Mouse (Mus musculus): ENCODE measurements around the gene Tarm1.
A peak's percentile ranks its signal among the peaks of the same experiment; 100 is the strongest.

Tarm1 gene

DNA sequence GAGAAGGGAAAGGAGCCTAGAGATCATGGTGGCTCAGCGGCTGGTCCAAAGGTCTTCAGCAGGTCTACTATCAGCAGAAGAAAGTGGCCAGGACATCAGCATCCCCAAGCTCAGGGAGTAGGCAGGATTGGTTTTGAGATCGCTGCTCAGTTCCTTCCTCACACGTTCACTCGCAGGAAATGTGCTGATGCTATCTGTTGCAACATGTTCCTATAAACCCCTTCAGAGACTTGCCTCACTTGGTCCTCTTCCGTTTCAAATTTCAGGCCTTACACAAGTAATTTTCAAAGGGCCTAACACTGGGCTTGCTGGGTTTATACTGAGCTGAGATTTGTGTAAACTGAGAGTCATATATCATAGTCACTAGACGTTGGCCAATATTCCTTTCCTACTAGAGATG lies at the start of gene Tarm1:
Tarm1 (minus strand) TSS at position 186 of the 400 bp plus-strand sequence.
- no peak for DNase-seq

GRCm38 (mm10) chr7:3505913-3506312 lies 3.5 kb upstream of the Tarm1 start:
- no peak for DNase-seq

- DNase-seq = no peak
Measured at GRCm38 (mm10) chr7:3500406-3500805, 2.0 kb downstream of the Tarm1 start.

DNA sequence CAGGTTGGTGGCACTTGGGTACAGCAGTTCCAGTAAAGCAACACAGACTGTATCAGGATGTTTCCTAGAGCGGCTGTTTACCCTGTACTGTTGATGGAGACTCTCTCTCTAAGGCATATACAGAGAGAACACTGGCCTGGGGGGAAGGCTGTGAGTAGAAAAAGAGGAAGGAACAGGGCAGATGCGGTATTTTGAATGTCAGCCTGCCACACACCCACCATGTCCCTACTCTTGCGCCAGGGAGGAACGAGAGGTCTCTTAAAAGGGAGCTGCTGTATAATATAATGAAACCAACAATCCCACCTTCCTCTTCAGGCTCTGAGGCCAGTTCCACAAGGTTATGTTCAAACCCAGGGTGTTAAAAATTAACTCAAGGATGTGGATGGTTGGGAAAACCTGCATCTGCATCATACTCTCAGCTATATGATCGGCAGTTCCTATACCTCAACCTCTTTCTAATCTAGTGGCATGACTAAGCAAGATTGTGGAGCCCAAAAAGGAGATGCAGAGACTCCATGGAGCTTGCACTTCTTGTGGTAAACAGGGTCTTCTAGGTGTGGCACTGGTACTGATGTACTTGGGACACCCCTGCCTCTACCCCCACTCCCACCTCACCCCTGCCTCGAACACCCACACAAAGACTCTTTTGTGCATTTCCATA lies 20.3 kb downstream of the Tarm1 start:
- DNase-seq = no peak

DNA sequence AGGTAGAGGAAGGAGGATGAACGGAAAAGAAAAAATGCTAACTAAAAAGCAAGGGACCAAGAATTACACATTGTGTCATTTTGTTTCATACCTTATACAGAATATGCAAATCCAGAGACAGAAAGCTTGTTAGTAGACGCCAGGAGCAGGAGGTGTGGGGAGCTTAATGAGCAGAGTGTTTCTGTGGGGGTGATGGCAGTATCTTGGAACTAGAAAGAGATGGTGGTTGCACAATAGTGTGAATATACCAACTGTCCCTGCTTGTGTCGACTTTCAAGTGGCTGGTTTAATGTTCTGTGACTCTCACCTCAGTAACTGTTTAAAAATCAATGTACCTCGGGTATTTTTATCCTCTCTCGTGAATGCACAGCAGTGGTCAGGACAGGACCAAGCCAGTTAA lies 25.7 kb downstream of the Tarm1 start:
- DNase-seq = no peak

GRCm38 (mm10) chr7:3474291-3475080 lies 27.9 kb downstream of the Tarm1 start:
- DNase-seq = no peak

GRCm38 (mm10) chr7:3472774-3473173 lies 29.6 kb downstream of the Tarm1 start:
- DNase-seq = no peak

GRCm38 (mm10) chr7:3468614-3469013 lies 33.8 kb downstream of the Tarm1 start:
- DNase-seq = no peak

DNA sequence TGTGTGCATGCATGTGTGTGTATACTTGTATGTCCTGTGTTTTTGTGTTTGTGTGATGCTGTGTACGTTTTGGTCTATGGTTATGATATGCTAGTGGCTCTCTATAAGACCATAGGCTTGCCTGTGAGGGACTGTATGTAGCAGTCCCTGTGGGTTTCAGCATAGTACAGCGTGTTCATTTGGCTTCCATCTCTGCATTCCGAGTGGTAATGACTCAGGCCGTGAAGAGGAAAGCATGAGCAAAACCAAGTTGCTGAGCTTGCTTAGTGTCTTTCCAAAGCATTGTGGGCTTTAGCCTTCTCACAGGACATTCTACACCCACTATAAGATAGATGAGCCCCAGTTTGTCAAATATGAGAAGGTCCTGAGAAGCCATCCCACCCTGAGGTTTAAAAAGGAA lies 39.1 kb downstream of the Tarm1 start:
- no peak for DNase-seq

DNA sequence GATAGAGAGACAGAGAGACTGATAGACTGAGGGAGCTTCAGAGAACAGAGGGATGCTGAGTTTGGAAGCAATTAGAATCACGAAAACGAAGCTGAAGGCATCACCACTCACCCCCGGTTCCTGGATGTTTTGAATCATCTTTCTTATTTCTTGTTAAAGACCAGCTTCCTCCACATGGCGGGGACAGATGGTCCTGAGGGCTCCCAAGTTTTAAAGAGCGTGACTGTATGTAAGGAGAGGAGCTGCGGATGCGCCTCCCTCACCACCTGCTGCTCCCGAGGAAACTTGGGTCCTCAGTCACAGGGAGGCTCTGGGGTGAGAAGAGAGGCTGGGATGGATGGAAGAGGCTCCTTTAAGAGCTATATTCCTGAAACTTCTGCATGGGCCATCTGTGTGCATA lies 42.2 kb downstream of the Tarm1 start:
- no peak for DNase-seq

DNA sequence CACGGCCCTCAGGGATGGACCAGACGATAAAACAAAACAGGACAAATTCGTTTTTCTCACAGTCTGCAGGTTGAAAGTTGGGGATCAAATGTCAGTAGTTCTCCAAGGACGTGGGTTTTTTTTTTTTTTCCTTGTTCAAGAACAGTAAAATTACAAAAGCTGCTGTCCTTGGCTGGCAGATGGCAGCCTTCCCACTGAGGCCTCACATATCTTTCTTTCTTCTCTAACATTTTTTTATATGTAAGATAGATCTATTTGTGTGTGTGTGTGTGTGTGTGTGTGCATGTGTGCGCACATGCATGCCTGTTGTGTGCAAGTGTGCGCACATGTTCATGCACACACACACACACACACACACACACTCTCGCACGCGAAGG lies 44.6 kb downstream of the Tarm1 start:
- DNase-seq = no peak

DNA sequence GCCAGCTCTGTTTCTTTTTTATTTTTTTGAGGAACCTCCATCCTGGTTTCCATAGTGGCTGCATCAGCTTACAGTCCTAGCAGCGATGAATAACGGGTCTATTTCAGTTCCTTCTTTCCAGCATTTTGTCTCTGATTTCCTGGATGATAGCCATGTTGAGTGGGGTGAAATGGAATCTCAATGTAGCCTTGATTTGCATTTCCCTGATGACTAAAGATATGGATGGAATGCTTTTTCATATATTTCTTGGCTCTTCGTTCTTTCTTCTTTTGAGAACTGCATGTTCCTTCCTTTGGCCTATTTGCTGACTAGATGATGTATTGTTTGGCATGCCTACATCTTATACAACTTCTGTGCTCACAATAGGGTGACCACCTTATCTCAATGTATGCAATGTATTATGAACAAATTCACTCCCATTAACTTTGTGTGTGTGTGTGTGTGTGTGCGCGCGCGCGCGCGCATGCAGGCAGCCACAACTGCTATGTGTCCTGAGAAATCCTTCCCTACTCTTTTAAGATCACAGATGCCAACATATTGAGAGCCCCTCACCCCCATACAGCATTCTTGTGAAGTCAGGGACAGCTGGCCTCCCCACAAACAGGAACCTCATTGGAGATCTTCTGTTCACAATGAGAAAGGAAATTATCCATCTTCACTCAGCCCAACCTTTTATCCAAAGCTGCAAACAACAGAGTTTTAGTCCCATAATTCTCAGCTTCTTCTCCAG lies 45.1 kb downstream of the Tarm1 start:
- no peak for DNase-seq

DNA sequence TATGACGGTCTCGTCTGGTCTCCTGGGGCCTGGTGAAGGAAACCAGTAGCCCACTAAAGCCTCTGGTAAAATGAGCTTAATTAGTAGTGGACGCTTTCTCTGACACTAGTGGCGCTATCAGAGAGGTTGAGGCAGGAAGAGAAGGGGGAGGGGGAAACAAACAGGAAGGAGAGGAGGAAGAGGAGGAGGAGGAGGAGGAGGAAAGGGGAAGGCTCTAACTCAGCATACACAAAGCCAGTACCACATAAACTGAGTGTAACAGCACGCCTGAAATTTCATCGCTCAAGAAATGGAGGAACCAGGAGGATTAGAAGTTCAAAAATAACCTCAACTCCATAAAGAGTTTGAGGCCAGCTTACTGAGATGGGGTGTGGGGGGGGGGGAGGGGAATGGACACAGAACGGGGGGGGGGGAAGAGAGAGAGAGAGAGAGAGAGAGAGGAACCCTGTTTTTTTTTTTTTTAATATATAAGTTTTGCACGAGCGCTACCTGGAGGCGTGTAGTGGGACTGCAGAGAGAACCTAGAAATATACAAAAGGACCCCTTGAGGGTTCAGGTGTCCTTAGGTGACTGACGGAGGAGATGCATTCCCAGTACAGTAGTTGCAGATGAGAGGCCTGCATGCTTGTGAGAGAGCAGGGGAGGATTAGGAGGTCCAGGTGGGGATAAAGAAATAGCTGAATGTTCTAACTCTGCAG lies 48.8 kb downstream of the Tarm1 start:
- no peak for DNase-seq

DNA sequence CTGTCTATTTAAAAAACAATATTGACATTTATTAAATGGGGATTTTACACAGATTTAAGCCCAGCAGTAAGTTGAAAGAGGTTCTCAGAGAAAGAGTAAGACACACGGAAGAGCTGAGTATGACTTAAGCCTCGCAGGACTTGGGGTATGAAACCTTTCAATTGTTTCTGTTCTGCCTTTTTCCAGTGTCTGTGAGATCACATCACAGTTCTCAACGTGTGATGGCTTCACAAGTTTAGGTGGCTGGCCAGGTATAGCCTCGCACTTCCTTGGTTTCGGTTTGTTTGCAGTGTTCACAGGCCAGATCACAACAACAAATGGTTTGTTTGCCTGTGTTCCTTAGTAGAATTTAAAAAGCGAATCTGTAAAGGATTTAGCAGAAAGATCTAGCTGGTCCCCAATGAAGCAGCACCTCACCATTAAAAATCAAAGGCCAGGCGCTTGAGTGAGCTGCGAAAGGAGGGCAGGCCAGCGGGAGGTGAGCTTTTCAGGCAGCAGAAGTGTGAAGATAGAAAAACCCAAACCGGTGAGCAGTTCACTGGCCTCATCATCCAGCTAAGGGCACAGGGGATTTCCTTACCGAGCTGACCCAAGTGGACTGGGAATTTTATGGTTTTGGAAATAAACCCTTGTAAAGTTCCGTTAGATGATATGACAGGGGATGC lies 49.5 kb downstream of the Tarm1 start:
- DNase-seq = no peak

GRCm38 (mm10) chr7:3451161-3451560 lies 51.3 kb downstream of the Tarm1 start:
- no peak for DNase-seq

- DNase-seq = no peak
Measured at GRCm38 (mm10) chr7:3450671-3451070, 51.8 kb downstream of the Tarm1 start.

DNA sequence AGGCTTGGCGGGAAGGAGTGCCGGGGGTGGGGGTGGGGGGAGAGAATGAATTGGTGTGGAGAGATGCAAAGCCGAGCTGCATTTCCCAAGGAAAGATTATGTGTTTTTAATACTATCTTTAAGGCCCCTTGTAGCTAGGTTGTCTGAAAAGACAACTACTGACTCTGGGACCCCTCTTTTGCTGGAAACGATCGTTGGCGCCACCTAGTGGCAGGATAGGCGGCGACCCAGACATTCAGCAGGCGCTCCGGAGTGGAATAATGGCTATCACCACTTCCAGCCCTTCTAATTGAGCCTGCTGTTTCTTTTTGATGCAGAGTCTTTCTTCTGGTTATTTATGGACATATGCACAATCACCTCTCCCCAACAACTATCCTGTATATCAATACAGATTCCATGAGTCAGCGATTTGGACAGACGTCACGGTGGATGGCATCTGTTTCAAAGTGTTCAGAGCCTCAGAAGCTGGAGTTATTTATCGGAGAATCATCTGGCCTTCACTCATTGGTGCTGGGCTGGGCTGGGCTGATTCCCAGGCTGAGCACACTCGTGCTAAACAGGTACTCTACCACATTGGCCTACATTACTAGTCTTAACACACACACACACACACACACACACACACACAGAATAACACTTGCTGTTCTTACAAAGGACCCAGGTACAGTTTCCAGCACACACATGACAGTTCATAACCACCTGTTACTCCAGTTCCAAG lies 53.5 kb downstream of the Tarm1 start:
- peak; percentile 31 to 39 for DNase-seq

- DNase-seq = no peak
Measured at GRCm38 (mm10) chr7:3447026-3447425, 55.4 kb downstream of the Tarm1 start.

- no peak for DNase-seq
Measured at GRCm38 (mm10) chr7:3446584-3446983, 55.8 kb downstream of the Tarm1 start.

- no peak for DNase-seq
Measured at GRCm38 (mm10) chr7:3444678-3445077, 57.7 kb downstream of the Tarm1 start.

GRCm38 (mm10) chr7:3442476-3443062 lies 59.9 kb downstream of the Tarm1 start:
- DNase-seq = no peak

- no peak for DNase-seq
Measured at GRCm38 (mm10) chr7:3440526-3440925, 61.9 kb downstream of the Tarm1 start.
